Mouse (Mus musculus): ENCODE measurements around the gene Ankrd6.

- TF ChIP-seq POLR2A (IDR thresholded peaks at IDR 0.05; ENCODE audit: low read depth, low read length) (no peak), CTCF (IDR thresholded peaks at IDR 0.05; ENCODE audit: borderline replicate concordance, insufficient read depth, low read length) (no peak)
Measured at GRCm38 (mm10) chr4:32779996-32780395, 170.6 kb downstream of the Ankrd6 start.
